Mouse (Mus musculus): ENCODE results near the gene Ltbp4.
A peak's percentile ranks its signal among the peaks of the same experiment; 100 is the strongest.

Gene Ltbp4

GRCm38 (mm10) chr7:27258205-27258899 is 79.1 kb downstream of the Ltbp4 start, which contains the start of gene Numbl:
Gene Numbl (plus strand): TSS chr7:27258433.
- DNase-seq (ENCODE audit: low spot score in 2 of 2) = peak; percentile 74 to 91

DNA sequence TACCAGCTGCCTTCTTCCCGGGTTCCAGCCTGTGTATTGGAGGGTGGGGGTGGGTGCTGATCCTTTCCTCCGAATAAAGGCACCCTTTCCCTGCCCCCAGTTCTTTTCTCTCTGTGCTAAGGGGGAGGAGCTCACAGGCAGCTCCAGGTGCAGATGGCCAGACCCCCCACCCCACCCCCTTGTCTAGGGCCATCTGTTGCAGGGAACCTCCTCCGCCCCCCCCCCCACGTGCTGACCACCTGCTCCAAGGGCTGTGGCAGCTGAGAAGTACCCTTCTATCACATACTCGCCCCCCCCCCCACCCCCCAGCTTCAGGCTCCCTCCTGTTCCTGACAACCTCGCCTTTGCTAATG is 79.7 kb downstream of the Ltbp4 start:
- DNase-seq (ENCODE audit: low spot score in 2 of 2) = no peak

- peak in 1 of 2 experiments; percentile 86 for DNase-seq (ENCODE audit: low spot score in 2 of 2)
Observed at GRCm38 (mm10) chr7:27257046-27257851, 80.2 kb downstream of the Ltbp4 start.

- no peak for DNase-seq (ENCODE audit: low spot score in 2 of 2)
Observed at GRCm38 (mm10) chr7:27255721-27256120, 81.8 kb downstream of the Ltbp4 start.
